Mouse (Mus musculus): ENCODE measurements around the gene Ptprd. TPM values are rescaled to one million over a fixed set of nuclear protein-coding genes. Genes with fewer than 3 reads are reported as not detected.

Ptprd gene
- polyA plus RNA-seq, 1 experiment from 2014 or later = not detected

GRCm38 (mm10) chr4:76237827-76238226 lies 1973.9 kb downstream of the Ptprd start:
- no peaks in the 10 kb centered on the region for H3K79me2 ChIP-seq (ENCODE audit: inconsistent target)
- 100% methylated on average over 1 of the region's 1 CpGs for WGBS (ENCODE audit: missing documents)
- no peak overlapping the region for H3K27ac ChIP-seq
- H3K4me3 ChIP-seq (ENCODE audit: inconsistent target) = no peak overlapping the region
- no peaks in the 10 kb centered on the region for H3K36me3 ChIP-seq (ENCODE audit: inconsistent target)

DNA sequence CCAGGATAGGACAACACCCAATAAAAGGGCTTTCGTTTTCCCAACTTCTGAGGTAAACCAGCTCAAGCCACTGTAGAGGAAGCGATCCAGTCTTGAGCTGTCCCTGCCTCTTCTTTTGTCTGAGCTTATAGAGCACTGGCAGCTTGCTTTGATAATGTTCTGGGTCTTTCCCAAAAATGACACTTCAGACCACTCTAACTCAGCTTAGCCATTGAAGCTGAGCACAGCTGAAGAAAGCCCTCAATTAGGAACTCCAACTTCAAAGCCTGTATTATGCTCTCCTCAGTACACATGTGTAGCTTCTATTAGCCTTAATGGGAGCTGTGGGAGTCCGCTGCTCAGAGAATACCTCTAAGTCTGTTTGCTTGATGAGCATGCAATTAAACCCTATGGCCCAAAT lies 1988.0 kb downstream of the Ptprd start:
- 93% methylated on average over 3 of the region's 3 CpGs for WGBS (ENCODE audit: missing documents)
- Histone ChIP-seq H3K27ac (no peak overlapping the region), H3K36me3 (ENCODE audit: inconsistent target) (no peaks in the 10 kb centered on the region), H3K79me2 (ENCODE audit: inconsistent target) (no peaks in the 10 kb centered on the region), H3K4me3 (ENCODE audit: inconsistent target) (no peak overlapping the region)

- Histone ChIP-seq H3K79me2 (ENCODE audit: inconsistent target) (no peaks in the 10 kb centered on the region), H3K27ac (no peak overlapping the region), H3K4me3 (ENCODE audit: inconsistent target) (no peak overlapping the region), H3K36me3 (ENCODE audit: inconsistent target) (no peaks in the 10 kb centered on the region)
- WGBS (ENCODE audit: missing documents) = 90% methylated on average over 2 of the region's 2 CpGs
Measured at GRCm38 (mm10) chr4:76222520-76222919, 1989.2 kb downstream of the Ptprd start.

DNA sequence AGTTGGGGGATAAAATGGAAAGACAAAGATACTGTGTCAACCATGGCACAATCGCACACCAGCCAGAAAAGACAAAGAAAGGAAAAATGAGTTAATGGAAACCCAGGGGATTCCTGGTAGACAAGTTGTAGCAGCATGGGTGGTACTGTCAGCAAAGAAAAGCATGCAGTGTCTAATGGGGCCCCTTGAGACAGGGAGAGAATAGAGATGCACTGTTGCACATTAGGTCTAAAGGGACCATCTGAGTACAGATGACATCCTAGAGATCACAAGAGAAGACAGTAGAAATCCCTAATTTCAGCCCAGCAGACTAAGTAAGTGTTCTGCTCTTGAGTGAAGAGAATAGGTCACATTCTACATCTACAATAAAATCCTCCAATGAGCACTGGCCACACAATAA lies 1993.7 kb downstream of the Ptprd start:
- Histone ChIP-seq H3K36me3 (ENCODE audit: inconsistent target) (no peaks in the 10 kb centered on the region), H3K27ac (no peak overlapping the region), H3K4me3 (ENCODE audit: inconsistent target) (no peak overlapping the region), H3K79me2 (ENCODE audit: inconsistent target) (no peaks in the 10 kb centered on the region)
- 93% methylated on average over 1 of the region's 1 CpGs for WGBS (ENCODE audit: missing documents)

- H3K79me2 ChIP-seq (ENCODE audit: inconsistent target) = no peaks in the 10 kb centered on the region
- no peak overlapping the region for H3K4me3 ChIP-seq (ENCODE audit: inconsistent target)
- H3K36me3 ChIP-seq (ENCODE audit: inconsistent target) = no peaks in the 10 kb centered on the region
- WGBS (ENCODE audit: missing documents) = 80% methylated on average over 1 of the region's 1 CpGs
- no peak overlapping the region for H3K27ac ChIP-seq
Measured at GRCm38 (mm10) chr4:76215141-76215540, 1996.6 kb downstream of the Ptprd start.

GRCm38 (mm10) chr4:76199321-76199720 lies 2012.4 kb downstream of the Ptprd start:
- H3K36me3 ChIP-seq (ENCODE audit: inconsistent target) = no peaks in the 10 kb centered on the region
- no peak overlapping the region for H3K27ac ChIP-seq
- no peak overlapping the region for H3K4me3 ChIP-seq (ENCODE audit: inconsistent target)
- no peaks in the 10 kb centered on the region for H3K79me2 ChIP-seq (ENCODE audit: inconsistent target)
- WGBS (ENCODE audit: missing documents) = 77% methylated on average over 1 of the region's 1 CpGs

DNA sequence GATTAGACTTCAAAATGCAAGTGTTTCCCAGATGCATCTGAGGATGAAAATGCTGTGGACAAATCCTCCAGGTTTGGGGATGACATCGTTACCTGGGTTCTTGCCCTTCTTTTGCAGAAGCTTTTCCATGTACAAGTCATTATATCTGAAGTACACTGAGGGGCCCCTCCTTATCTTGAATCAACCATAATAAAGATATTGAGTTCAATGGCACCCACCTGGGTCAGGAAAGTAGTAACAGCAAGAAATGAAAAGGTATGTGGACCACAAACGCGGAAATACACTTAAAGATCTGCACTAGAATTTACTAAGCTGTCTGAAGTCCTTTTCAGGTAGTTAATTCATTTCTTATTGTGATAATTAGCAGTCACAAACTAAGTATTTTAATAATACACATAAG lies 2017.0 kb downstream of the Ptprd start:
- H3K27ac ChIP-seq = no peak overlapping the region
- no peak overlapping the region for H3K4me3 ChIP-seq (ENCODE audit: inconsistent target)
- 82% methylated on average over 3 of the region's 3 CpGs for WGBS (ENCODE audit: missing documents)
- no peaks in the 10 kb centered on the region for H3K79me2 ChIP-seq (ENCODE audit: inconsistent target)
- no peaks in the 10 kb centered on the region for H3K36me3 ChIP-seq (ENCODE audit: inconsistent target)

GRCm38 (mm10) chr4:76193496-76193895 lies 2018.3 kb downstream of the Ptprd start:
- 84% methylated on average over 3 of the region's 3 CpGs for WGBS (ENCODE audit: missing documents)
- no peaks in the 10 kb centered on the region for H3K79me2 ChIP-seq (ENCODE audit: inconsistent target)
- H3K4me3 ChIP-seq (ENCODE audit: inconsistent target) = no peak overlapping the region
- no peak overlapping the region for H3K27ac ChIP-seq
- H3K36me3 ChIP-seq (ENCODE audit: inconsistent target) = no peaks in the 10 kb centered on the region

GRCm38 (mm10) chr4:76192031-76192430 lies 2019.7 kb downstream of the Ptprd start:
- no peak overlapping the region for H3K4me3 ChIP-seq (ENCODE audit: inconsistent target)
- H3K79me2 ChIP-seq (ENCODE audit: inconsistent target) = no peaks in the 10 kb centered on the region
- WGBS (ENCODE audit: missing documents) = 89% methylated on average over 1 of the region's 1 CpGs

DNA sequence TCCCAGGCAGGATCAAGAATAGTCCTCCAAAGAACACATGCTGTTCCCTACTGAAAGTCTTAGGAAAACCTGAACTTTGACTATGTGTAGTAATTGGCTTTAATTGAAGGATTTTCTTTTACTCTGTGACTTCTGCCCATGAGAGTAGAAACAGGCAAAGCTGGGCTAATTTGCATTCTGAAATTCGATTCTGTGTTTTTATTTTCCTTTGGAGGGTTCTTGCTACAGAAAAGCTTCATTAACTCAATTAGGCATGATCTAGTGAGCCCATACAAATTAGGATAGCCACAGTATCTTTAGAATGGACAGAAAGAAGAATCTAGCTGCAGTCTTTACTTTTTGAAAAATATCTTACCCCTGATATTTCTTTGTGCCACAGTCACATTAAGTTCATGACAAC lies 2021.0 kb downstream of the Ptprd start:
- Histone ChIP-seq H3K36me3 (ENCODE audit: inconsistent target) (no peaks in the 10 kb centered on the region), H3K4me3 (ENCODE audit: inconsistent target) (no peak overlapping the region), H3K27ac (no peak overlapping the region), H3K79me2 (ENCODE audit: inconsistent target) (no peaks in the 10 kb centered on the region)
- WGBS (ENCODE audit: missing documents) = 41% methylated on average over 1 of the region's 1 CpGs

More at GRCm38 (mm10) chr4:76192031-76192430, 2019.7 kb downstream of the Ptprd start:
- Histone ChIP-seq H3K27ac (no peak overlapping the region), H3K36me3 (ENCODE audit: inconsistent target) (no peaks in the 10 kb centered on the region)

DNA sequence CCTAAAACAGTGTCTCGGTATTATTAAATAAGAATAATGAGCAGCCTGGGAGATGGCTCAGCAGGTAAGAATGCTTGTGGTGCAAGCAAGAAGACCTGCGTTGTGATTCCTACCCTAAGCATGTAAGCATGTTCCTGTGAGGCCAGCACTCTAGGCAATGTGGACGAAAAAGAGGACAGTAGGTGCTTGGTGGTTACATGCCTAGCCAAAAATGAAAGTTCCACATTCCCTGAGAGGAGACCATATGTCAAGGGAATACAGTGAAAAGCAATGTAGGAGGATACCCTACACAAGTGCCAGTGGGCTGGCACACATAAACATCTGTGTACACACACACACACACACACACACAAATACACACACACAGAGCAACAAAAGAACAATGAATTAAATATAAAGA lies 2028.7 kb downstream of the Ptprd start:
- no peaks in the 10 kb centered on the region for H3K79me2 ChIP-seq (ENCODE audit: inconsistent target)
- H3K4me3 ChIP-seq (ENCODE audit: inconsistent target) = no peak overlapping the region
- 92% methylated on average over 3 of the region's 3 CpGs for WGBS (ENCODE audit: missing documents)
- H3K36me3 ChIP-seq (ENCODE audit: inconsistent target) = no peaks in the 10 kb centered on the region
- no peak overlapping the region for H3K27ac ChIP-seq

DNA sequence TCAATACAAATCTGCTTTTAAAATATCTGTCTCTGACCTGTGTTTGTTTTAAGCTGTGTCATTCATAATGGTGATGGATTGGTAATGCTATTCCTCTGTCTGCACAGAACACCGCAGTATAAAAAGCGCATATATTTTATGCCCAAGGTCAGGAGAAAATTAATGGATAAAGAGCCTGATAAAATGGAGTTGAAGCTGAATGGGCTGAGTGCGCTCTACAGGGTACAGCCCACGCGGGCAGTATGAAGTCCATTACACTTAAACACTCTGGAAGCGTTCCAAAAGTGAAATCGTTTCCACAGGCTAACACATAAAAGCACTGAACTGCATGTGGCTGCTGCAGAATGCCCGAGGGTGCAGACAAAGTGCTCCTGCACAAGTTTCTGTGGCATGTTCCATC lies 2032.3 kb downstream of the Ptprd start:
- no peaks in the 10 kb centered on the region for H3K36me3 ChIP-seq (ENCODE audit: inconsistent target)
- H3K27ac ChIP-seq = no peak overlapping the region
- 80% methylated on average over 8 of the region's 8 CpGs for WGBS (ENCODE audit: missing documents)

GRCm38 (mm10) chr4:76175086-76175485 lies 2036.7 kb downstream of the Ptprd start:
- no peaks in the 10 kb centered on the region for H3K79me2 ChIP-seq (ENCODE audit: inconsistent target)
- no peak overlapping the region for H3K4me3 ChIP-seq (ENCODE audit: inconsistent target)
- H3K27ac ChIP-seq = no peak overlapping the region
- WGBS (ENCODE audit: missing documents) = 69% methylated on average over 1 of the region's 1 CpGs
- no peaks in the 10 kb centered on the region for H3K36me3 ChIP-seq (ENCODE audit: inconsistent target)

More for the DNA sequence above, 2032.3 kb downstream of the Ptprd start:
- no peaks in the 10 kb centered on the region for H3K79me2 ChIP-seq (ENCODE audit: inconsistent target)
- H3K4me3 ChIP-seq (ENCODE audit: inconsistent target) = no peak overlapping the region

GRCm38 (mm10) chr4:76155750-76156149 lies 2056.0 kb downstream of the Ptprd start:
- no peak overlapping the region for H3K27ac ChIP-seq
- no peaks in the 10 kb centered on the region for H3K79me2 ChIP-seq (ENCODE audit: inconsistent target)
- 86% methylated on average over 1 of the region's 1 CpGs for WGBS (ENCODE audit: missing documents)
- no peak overlapping the region for H3K4me3 ChIP-seq (ENCODE audit: inconsistent target)
- H3K36me3 ChIP-seq (ENCODE audit: inconsistent target) = no peaks in the 10 kb centered on the region

DNA sequence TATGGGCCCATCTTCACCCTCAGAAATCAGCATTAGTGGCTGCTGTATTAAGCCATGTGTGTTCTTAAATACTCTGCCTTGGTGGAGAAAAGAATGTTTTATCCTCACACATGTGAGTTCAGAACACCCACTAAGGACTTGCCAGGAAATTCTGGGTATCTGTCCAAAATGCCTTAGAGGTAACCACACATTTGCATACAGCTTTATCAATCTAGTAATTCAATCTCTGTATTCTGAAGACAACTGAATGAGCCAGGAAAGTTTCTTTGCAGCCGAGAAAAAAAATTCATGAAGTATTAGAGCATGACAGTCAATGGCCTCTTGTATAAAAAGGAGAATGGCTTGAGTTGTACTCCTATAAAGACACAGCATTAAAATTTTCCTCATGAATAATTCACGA lies 2057.6 kb downstream of the Ptprd start:
- H3K36me3 ChIP-seq (ENCODE audit: inconsistent target) = no peaks in the 10 kb centered on the region
- H3K4me3 ChIP-seq (ENCODE audit: inconsistent target) = no peak overlapping the region
- no peaks in the 10 kb centered on the region for H3K79me2 ChIP-seq (ENCODE audit: inconsistent target)
- WGBS (ENCODE audit: missing documents) = 73% methylated on average over 2 of the region's 2 CpGs
- no peak overlapping the region for H3K27ac ChIP-seq

DNA sequence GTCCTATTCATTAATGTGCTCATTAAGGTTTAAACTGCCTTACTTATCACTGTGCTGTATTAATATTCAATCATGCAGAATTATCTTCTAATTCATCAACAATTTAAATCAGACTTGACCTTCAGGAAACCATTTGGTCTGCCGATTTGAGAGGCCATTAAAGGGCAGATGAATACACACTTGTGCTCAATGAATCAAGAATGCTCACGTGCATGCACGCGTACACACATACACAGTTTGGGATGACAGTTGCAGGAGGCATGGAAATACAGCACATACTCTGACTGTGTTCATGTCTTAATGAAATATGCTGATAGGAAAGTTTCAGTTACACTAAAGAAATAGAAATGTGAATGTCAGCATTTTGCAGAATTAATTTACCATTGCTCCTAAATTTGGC lies 2066.8 kb downstream of the Ptprd start:
- Histone ChIP-seq H3K79me2 (ENCODE audit: inconsistent target) (no peaks in the 10 kb centered on the region), H3K36me3 (ENCODE audit: inconsistent target) (no peaks in the 10 kb centered on the region), H3K27ac (no peak overlapping the region), H3K4me3 (ENCODE audit: inconsistent target) (no peak overlapping the region)
- WGBS (ENCODE audit: missing documents) = 91% methylated on average over 4 of the region's 4 CpGs
